Mouse (Mus musculus): ENCODE results near the gene Rtp2. TPM values are rescaled to one million over a fixed set of nuclear protein-coding genes. Genes with fewer than 3 reads are reported as not detected.

Rtp2 gene
- total RNA-seq (2014; rRNA removed) (not detected in 2 replicates), polyA plus RNA-seq (2015; fragmentation: Nextera tagmentation; extraction: Ambion mirVana) (0.24 and 0.25 TPM in 2 replicates)

DNA sequence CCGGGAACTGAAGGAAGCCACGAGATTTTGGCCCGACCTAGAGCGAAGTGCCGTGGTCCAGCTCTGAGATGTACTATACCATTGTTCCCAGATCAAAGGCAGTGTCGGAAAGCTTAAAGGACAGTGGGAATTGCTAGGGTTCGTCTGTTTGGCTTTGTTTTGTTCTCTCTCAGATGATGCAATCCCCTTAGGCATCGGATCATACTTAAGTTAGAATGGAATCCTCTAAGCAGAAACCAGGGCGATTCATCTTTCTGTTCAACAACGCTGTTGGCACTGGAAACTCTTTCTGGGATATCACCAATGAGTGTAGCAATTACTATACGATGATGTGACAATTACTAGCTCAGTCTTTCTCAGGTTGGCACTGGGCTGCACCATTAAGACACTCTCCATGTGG is at the start of gene Rtp2:
Gene Rtp2, minus strand, starts transcription at position 101 of the 400 bp plus-strand sequence.
- Histone ChIP-seq H3K4me3 (ENCODE audit: low read length) (no peak within 1 kb of the TSS), H3K27me3 (ENCODE audit: insufficient read depth, low read length) (no peaks in the 10 kb centered on the region), H3K27ac (no peak within 1 kb of the TSS), H3K9me3 (ENCODE audit: low read length) (no peaks in the 10 kb centered on the region), H3K4me2 (ENCODE audit: low read depth, low read length) (no peak within 1 kb of the TSS), H3K4me1 (ENCODE audit: insufficient read depth, low read length) (no peaks in the 10 kb centered on the region), H3K36me3 (ENCODE audit: insufficient read depth, low read length) (no peaks in the 10 kb centered on the region), H3K9ac (replicated peaks; ENCODE audit: low read length) (no peak within 1 kb of the TSS)
- WGBS, result 74% methylated on average over 11 of the region's 11 CpGs
- no peak for TF ChIP-seq CTCF (IDR thresholded peaks at IDR 0.05; ENCODE audit: low read depth)
- ATAC-seq (no peak), DNase-seq (ENCODE audit: low spot score) (no peak)

DNA sequence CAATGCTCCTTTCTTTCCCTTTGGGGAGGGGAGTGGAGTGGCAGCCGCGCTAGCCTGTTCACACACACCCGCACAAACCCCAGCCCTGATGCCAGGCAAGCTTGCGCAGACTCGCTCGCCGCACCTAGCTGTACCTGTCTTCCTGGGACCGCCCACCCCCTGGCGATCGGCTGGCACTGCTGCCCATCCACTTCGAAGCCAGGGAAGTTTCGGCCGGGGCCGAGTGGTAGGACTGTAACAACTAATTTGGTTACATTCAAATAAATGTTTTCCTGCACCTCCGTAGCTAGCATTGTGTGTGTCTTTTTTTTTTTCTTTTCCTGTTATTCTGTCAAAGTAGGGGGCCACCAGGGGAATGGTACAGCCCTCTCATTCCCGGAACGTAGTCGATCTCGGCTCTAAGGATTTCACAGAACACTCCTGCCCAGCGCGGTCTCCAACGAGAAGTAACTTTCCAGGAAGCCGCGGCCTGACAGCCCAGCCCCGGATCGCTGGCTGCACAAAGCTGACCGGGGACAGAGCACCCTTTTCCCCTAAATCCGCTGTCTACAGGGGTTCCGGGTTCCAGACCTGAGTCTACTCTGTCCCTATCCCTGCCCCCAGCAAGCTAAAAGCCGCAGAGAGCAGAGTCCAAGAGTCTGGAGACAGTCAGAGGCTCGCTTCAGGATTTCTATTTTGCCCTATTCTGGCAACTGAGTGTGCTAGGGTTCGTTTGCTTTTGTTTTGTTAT is 49.0 kb upstream of the Rtp2 start:
- Histone ChIP-seq H3K9ac (replicated peaks; ENCODE audit: low read length) (peak overlapping the region; percentile 47), H3K4me1 (ENCODE audit: insufficient read depth, low read length) (0 out of 2 replicates have a peak, but pooled peaks cover 4% of the 10 kb centered on the region), H3K4me2 (ENCODE audit: low read depth, low read length) (peak overlapping the region; percentile 77), H3K27me3 (ENCODE audit: insufficient read depth, low read length) (peaks cover 19% of the 10 kb centered on the region; the same call in 1 of the 2 replicates), H3K27ac (no peak overlapping the region), H3K4me3 (ENCODE audit: low read length) (peak overlapping the region; percentile 36), H3K36me3 (ENCODE audit: insufficient read depth, low read length) (no peaks in the 10 kb centered on the region), H3K9me3 (ENCODE audit: low read length) (no peaks in the 10 kb centered on the region)
- DNase-seq (ENCODE audit: low spot score) (no peak), ATAC-seq (no peak)
- WGBS, result 2% methylated on average over 32 of the region's 32 CpGs
- no peak for TF ChIP-seq CTCF (IDR thresholded peaks at IDR 0.05; ENCODE audit: low read depth)

DNA sequence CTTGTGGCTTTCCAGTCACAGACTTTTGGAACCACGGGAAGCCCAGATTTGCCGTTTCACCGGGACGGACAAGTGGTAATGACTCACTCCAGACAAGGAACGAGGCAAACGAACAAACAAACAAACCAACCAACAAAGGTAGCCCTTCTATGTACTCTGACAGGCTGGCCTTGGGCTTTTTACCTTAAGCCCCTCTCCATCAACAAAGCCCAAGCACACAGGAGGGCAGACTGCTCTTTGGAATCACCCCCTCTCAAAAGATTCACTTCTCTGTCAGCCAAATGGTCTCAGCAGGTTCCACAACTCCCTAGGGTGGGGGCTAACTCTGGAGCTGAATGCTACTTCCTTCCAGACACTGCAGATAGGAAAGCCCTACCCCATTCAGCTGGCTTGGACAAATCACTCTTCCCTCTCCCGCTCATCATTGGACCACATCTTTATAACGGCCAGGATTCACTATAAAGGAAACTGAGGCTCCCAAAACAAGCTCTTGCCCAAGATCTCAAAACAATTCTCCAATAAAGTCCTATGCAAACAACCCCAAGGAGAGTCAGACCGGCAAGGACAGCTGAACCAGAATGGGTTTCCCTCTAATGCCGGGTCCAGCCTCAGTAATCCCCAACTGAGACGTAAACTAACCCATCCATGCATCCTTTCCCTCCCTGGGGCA is 48.1 kb upstream of the Rtp2 start:
- peak overlapping the region; percentile 47; the same call in 1 of the 2 replicates for H3K9ac ChIP-seq (replicated peaks; ENCODE audit: low read length)
- no peak for TF ChIP-seq CTCF (IDR thresholded peaks at IDR 0.05; ENCODE audit: low read depth)
- whole genome bisulfite sequencing, result 11% methylated on average over 11 of the region's 11 CpGs
- H3K36me3 ChIP-seq (ENCODE audit: insufficient read depth, low read length), result no peaks in the 10 kb centered on the region
- H3K4me2 ChIP-seq (ENCODE audit: low read depth, low read length), result peak overlapping the region; percentile 77
- peak overlapping the region; percentile 36 for H3K4me3 ChIP-seq (ENCODE audit: low read length)
- no peak for DNase-seq (ENCODE audit: low spot score)
- ATAC-seq, result no peak
- H3K4me1 ChIP-seq (ENCODE audit: insufficient read depth, low read length), result 0 out of 2 replicates have a peak, but pooled peaks cover 4% of the 10 kb centered on the region
- no peak overlapping the region for H3K27ac ChIP-seq
- no peaks in the 10 kb centered on the region for H3K9me3 ChIP-seq (ENCODE audit: low read length)
- H3K27me3 ChIP-seq (ENCODE audit: insufficient read depth, low read length), result peaks cover 19% of the 10 kb centered on the region; the same call in 1 of the 2 replicates

DNA sequence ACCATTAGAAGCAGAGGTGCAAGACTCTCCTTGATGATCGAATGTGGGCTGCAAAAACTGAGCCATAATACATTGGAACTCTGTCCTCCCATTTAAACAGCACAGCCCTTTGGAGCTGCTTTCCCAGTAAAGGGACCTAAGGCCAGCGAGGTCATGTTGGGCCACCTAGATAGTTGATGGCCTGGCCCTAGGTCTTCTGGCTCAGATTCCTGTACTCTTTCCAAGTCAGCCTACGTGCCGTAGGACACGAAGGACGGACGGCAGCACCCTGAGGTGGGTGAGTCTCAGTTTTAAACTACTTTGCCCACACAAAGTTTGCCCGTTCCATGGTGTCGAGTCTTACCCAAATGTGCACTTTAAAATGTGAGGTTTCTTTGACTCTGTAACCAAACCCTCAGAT is 47.3 kb upstream of the Rtp2 start:
- no peak for ATAC-seq
- no peak for TF ChIP-seq CTCF (IDR thresholded peaks at IDR 0.05; ENCODE audit: low read depth)
- WGBS, result 90% methylated on average over 9 of the region's 9 CpGs
- H3K27ac ChIP-seq, result no peak overlapping the region
- no peak overlapping the region for H3K4me3 ChIP-seq (ENCODE audit: low read length)
- H3K4me1 ChIP-seq (ENCODE audit: insufficient read depth, low read length), result no peaks in the 10 kb centered on the region
- no peak overlapping the region for H3K4me2 ChIP-seq (ENCODE audit: low read depth, low read length)
- H3K9me3 ChIP-seq (ENCODE audit: low read length), result no peaks in the 10 kb centered on the region
- H3K27me3 ChIP-seq (ENCODE audit: insufficient read depth, low read length), result peaks cover 19% of the 10 kb centered on the region; the same call in 1 of the 2 replicates
- H3K36me3 ChIP-seq (ENCODE audit: insufficient read depth, low read length), result no peaks in the 10 kb centered on the region
- DNase-seq (ENCODE audit: low spot score), result no peak
- H3K9ac ChIP-seq (replicated peaks; ENCODE audit: low read length), result no peak overlapping the region

DNA sequence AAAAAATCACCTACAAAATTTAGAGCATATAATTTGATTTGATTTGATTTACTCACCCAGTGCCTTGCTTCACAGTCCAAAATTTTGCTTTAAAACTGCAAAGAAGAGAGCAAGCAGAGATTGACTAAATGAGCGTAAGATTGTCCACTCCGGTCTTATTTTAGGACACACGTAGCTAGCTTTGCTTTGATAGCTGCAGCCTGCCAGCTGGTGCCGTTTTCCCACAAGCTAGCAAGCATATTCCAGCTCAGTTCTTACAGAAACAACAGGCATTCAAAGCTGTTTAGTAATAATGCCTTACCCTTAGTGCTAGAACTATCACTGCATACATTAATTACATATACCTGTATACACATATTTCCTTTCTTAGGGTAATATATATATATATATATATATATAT is 46.3 kb upstream of the Rtp2 start:
- Histone ChIP-seq H3K36me3 (ENCODE audit: insufficient read depth, low read length) (no peaks in the 10 kb centered on the region), H3K4me2 (ENCODE audit: low read depth, low read length) (no peak overlapping the region), H3K9me3 (ENCODE audit: low read length) (no peaks in the 10 kb centered on the region), H3K9ac (replicated peaks; ENCODE audit: low read length) (no peak overlapping the region), H3K4me1 (ENCODE audit: insufficient read depth, low read length) (no peaks in the 10 kb centered on the region), H3K27ac (no peak overlapping the region), H3K4me3 (ENCODE audit: low read length) (no peak overlapping the region), H3K27me3 (ENCODE audit: insufficient read depth, low read length) (peaks cover 19% of the 10 kb centered on the region; the same call in 1 of the 2 replicates)
- no peak for DNase-seq (ENCODE audit: low spot score)
- WGBS, result 63% methylated on average over 4 of the region's 4 CpGs
- no peak for TF ChIP-seq CTCF (IDR thresholded peaks at IDR 0.05; ENCODE audit: low read depth)
- no peak for ATAC-seq

DNA sequence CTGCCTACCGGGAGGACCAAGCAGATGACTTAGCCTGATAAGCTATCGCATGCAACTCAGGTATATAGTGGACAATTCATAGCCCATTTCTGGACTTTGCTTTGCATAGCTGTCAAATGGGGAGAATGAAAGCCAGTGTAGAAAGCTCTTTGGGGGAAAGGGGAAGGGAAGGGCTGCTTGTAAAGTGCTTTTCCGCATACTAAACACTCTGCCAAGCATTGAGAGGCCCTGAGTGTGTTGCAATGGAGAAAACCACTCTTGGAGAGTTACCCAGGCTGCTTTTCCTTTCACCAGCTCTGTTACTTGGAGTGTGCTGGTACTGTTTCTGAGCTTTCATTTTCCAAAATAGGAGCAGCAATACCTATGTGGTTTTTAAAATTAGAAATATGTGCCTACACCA is 45.5 kb upstream of the Rtp2 start:
- ATAC-seq (no peak), DNase-seq (ENCODE audit: low spot score) (no peak)
- 89% methylated on average over 3 of the region's 3 CpGs for WGBS
- Histone ChIP-seq H3K9me3 (ENCODE audit: low read length) (no peaks in the 10 kb centered on the region), H3K27ac (no peak overlapping the region), H3K4me3 (ENCODE audit: low read length) (no peak overlapping the region), H3K27me3 (ENCODE audit: insufficient read depth, low read length) (peaks cover 19% of the 10 kb centered on the region; the same call in 1 of the 2 replicates), H3K9ac (replicated peaks; ENCODE audit: low read length) (no peak overlapping the region), H3K4me1 (ENCODE audit: insufficient read depth, low read length) (no peaks in the 10 kb centered on the region), H3K4me2 (ENCODE audit: low read depth, low read length) (no peak overlapping the region), H3K36me3 (ENCODE audit: insufficient read depth, low read length) (no peaks in the 10 kb centered on the region)
- TF ChIP-seq CTCF (IDR thresholded peaks at IDR 0.05; ENCODE audit: low read depth), result no peak

Measured in hindbrain, postnatal 0 days (tissue).